Mouse (Mus musculus) adrenal gland (tissue): ENCODE results near the gene Dpp9.

ENCODE experiments used
- intact Hi-C: fragments of 180-260 bp; cut with DNase I; formaldehyde crosslinking; loops from one replicate; pipeline ENCODE4 v1.15.1; 2025
- microRNA-seq, 2 experiments: library from miRNA; unstranded; fragments of <30 nt; microRNA quantifications; one replicate each; pipeline ENCODE4; 2019

Gene Dpp9

DNA sequence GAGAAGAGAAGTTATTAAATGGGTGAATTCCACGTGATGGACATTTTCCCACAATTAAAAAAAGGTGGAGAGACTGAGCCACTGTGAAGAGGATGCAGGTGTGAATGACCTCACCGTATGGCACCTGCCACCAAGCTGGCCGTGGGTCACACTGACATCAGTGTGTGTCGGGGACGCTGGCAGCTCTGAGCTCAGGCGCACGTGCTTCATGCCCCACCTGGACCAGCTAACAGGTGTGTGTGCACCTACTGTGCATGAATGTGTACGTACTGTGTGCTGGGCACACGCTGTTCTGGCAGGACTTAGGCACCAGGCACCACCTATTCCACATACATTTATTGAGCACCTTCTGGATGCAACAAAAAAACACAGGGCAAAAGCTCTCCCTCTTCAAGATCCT is 74.2 kb downstream of the Dpp9 start:
- intact Hi-C loops, result no loop called here

DNA sequence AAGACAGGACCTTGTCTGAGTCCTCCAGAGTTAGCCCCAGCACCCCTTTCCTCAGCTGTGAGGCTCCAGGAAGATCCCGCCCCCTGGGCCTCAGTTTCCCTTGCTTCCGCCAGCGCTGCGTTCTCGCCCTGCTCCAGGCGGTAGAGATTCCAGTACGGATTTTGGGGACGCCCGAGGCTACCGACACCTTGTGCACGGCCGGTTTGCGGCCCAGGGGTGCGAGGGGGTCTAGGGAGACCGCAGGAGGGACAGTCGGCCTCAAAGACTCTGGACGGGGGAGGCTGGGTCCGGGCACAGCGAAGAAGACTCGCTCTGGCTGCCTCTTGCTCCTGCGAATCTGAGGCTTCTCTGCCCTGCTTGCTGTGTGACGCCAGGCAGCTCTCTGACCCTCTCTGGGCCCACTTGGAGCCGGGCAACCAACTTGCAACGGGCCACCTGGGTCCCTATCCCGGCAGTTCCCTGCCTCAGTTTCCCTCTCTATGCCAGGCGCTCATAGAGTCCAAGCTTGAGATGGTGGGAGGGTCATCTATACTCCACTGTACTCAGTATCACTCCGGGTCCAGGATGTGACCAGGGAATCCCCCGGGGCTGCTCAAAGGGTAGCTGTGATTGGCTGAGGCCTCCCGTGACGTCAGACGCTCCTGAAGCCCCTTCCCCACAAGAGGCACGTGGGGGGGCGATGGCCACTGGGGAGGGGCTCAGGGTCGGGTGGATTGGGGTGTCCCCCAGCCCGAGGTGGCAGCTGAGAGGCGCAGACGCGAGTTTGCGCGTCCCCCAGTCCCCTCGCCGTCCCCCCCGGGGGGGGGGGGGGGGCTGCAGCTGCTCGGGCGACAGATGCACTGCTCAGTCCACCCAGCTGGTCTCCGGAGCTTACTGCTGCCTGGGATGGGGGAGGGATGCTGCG is 76.8 kb downstream of the Dpp9 start:
- intact Hi-C loops, result no loop called here

- intact Hi-C loops, result no loop called here
Measured at GRCm38 (mm10) chr17:56139858-56140595, 78.7 kb downstream of the Dpp9 start, which contains the start of gene Sema6b. TSS of gene Sema6b (minus strand) at chr17:56140343.

DNA sequence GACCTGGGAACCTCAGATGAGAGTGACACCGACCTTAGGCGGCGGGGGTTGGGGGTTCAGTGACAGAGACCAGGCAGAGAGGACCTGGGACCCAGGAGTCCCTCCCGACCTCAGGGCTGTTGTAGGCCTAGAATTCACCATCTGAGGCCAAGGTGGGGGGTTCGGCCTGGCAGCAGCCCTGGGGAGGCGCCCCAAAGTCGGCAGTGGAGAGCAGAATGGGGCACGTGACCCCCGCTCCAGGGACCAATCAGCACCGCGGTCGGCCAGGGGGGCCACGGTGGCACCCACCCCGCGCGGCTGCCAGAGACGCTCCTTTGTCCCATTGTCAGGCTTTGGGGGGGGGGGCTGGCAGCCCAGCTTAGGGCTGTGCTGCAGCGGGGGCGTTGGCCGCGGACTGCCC is 79.3 kb downstream of the Dpp9 start:
- intact Hi-C loops, result no loop called here

DNA sequence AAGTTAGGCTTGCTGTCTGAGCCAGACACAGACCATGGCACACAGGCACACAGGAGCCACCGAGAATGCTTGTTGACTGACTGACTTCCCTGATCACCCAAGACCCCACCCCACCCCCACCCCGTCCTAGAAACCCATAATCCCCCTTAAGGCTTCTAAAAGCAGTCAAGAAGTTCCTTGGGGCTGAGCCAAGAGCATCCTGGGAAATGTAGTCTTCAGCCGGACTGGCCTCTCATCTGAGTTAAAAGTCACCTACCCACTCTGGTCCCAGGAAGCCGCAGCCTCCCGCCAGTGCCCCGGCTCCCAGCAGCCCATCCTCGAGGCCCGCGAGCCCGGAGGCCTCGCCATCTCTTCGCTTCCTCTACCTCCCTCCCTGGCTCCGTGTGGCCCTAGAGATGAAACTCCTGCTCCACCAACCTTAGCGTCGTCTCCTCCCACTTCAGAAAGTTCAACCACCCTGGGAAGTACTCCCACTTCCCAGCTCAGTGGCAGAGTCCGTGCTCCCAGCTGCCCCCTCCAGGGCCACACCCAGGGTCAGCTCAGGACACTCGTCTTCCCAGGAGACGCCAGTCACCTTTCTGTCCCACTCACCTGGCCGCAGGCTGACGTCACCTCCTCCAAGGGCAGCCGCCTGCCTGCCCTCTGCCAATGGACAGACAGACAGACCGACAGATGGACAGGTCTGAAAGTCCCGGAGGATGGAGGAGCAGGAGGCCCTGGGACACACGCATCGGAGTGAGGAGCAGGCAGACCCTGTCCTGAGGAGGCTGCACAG is 80.7 kb downstream of the Dpp9 start:
- intact Hi-C loops, result no loop called here

Small RNA genes within 50 kb of the gene (microRNA-seq; reads per million reads assigned to microRNA genes)
- gene Gm44397 (0 reads per million in 2 experiments), gene Mir7b (3,816 to 5,578 reads per million in 2 experiments)
